Mouse (Mus musculus) small intestine, adult 2 months (tissue): ENCODE data around the gene Gm10392.

Experiments
- CTCF ChIP-seq: fragments of 200-500 bp; IDR thresholded peaks from 2 replicates; pipeline ENCODE4 v1.5.1; 2012; ENCODE audit warnings: low read depth, mild to moderate bottlenecking, control low read depth, inconsistent platforms, low read length, moderate library complexity, mixed read lengths; ENCODE audit not compliant: insufficient replicate concordance, insufficient read length; ENCODE audit errors: extremely low read depth
- POLR2A ChIP-seq: fragments of 200-500 bp; IDR thresholded peaks from 2 replicates; pipeline ENCODE4 v1.6.1; 2012; ENCODE audit warnings: low read depth, mild to moderate bottlenecking, control low read depth, inconsistent platforms, low read length, moderate library complexity

GRCm38 (mm10) chr11:77507426-77507825 is 11.6 kb downstream of the Gm10392 start:
- TF ChIP-seq CTCF = no peak
- TF ChIP-seq POLR2A = no peak
